ENCODE assay signal across 19 mouse cellular contexts in the genomic region with DNA sequence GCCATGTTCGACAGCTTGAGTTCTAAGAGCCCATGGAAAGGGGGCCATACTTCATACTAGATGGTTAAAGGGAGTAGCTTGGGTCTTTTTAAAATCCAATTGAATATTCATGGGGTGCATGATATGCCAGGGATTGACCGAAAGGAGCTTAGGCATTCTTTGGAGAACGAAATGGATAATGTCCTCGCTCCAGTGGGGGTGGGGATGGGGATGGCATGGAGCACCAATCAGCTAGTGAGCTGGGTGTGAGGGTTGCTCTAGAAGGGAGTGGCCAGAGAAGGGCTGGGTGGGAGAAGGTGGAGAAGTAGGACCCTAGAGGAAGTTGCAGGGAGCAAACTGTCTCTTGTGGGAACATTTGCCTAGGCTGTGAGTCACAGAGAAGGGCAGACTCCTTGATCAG.
DNase-seq lines count a peak whose midpoint lies in the region; ATAC-seq and TF ChIP-seq lines count a peak whose summit lies in the region.
"Had no signal": no experiment of that assay in that cellular context is flagged by ENCODE, and none has a peak within 500 bp of the region (broad histone marks: within the 10 kb centered on the region; RNA-seq: fewer than 3 reads in every experiment).

No protein-coding gene starts in this region.

- H3K9ac ChIP-seq in hindbrain, embryonic 14.5 days, result no peak overlapping the region
- H3K9ac ChIP-seq in midbrain, embryonic 14.5 days (replicated peaks; ENCODE audit: low read length), result no peak overlapping the region
- H3K9ac ChIP-seq: heart, embryonic 13.5 days had no signal

- TF ChIP-seq CTCF in brain, embryonic 14.5 days (IDR thresholded peaks at IDR 0.05; ENCODE audit: borderline replicate concordance, extremely low read depth, insufficient read depth, insufficient read length), result no peak

- no peak overlapping the region for H3K4me2 ChIP-seq in hindbrain, embryonic 14.5 days (replicated peaks)
- no peak overlapping the region for H3K4me2 ChIP-seq in midbrain, embryonic 14.5 days (ENCODE audit: low read length)
- H3K4me2 ChIP-seq: heart, embryonic 13.5 days had no signal

- no peak for ATAC-seq in hindbrain, embryonic 14.5 days (ENCODE audit: low FRiP score)
- no peak for ATAC-seq in midbrain, embryonic 14.5 days (ENCODE audit: low FRiP score, low TSS enrichment)
- ATAC-seq: activated CD4-positive, CD25-positive, alpha-beta regulatory T cell, adult 4 months; CD4-positive, CD25-positive, alpha-beta regulatory T cell, adult 4 months; Patski had no signal

- H3K27ac ChIP-seq in hindbrain, embryonic 14.5 days, result peak overlapping the region; percentile 91
- H3K27ac ChIP-seq in midbrain, embryonic 14.5 days (replicated peaks; ENCODE audit: low read depth, low read length), result peak overlapping the region; percentile 90
- H3K27ac ChIP-seq: heart, embryonic 13.5 days; kidney, postnatal 0 days had no signal

- no peaks in the 10 kb centered on the region for H3K36me3 ChIP-seq in hindbrain, embryonic 14.5 days (replicated peaks; ENCODE audit: control insufficient read depth, insufficient read depth)
- peaks cover 11% of the 10 kb centered on the region; the same call in 1 of the 2 replicates for H3K36me3 ChIP-seq in midbrain, embryonic 14.5 days (ENCODE audit: control insufficient read depth, insufficient read depth, low read length)
- H3K36me3 ChIP-seq: heart, embryonic 13.5 days had no signal

- DNase-seq in cerebellum, postnatal 10 days, result peak; percentile 65 to 72
- no peak for DNase-seq in cerebellum, adult 9-10 months
- DNase-seq in brain, embryonic 14.5 days (ENCODE audit: low read depth), result peak; percentile 52
- no peak for DNase-seq in hindbrain, embryonic 14.5 days (ENCODE audit: low spot score)
- peak; percentile 45 for DNase-seq in midbrain, embryonic 14.5 days
- no peak for DNase-seq in kidney, adult 11 months
- DNase-seq in left cerebral cortex, adult 9 months (ENCODE audit: low spot score in 2 of 2), result no peak
- DNase-seq in T-cell, adult 2 months (ENCODE audit: low spot score), result no peak
- DNase-seq: adrenal gland, postnatal 14 days; heart, adult 18-20 months; liver; lung, postnatal 10 days; right cerebral cortex, postnatal 25 days; thymus, postnatal 4 days had no signal

- peaks cover 76% of the 10 kb centered on the region for H3K4me1 ChIP-seq in hindbrain, embryonic 14.5 days (replicated peaks; ENCODE audit: control insufficient read depth, insufficient read depth, low read length)
- peaks cover 87% of the 10 kb centered on the region for H3K4me1 ChIP-seq in midbrain, embryonic 14.5 days (ENCODE audit: control insufficient read depth, insufficient read depth, low read length)

- no peak overlapping the region for H3K4me3 ChIP-seq in hindbrain, embryonic 14.5 days (replicated peaks; ENCODE audit: low read length)
- no peak overlapping the region for H3K4me3 ChIP-seq in midbrain, embryonic 14.5 days (replicated peaks; ENCODE audit: low read depth, low read length)
- H3K4me3 ChIP-seq: heart, embryonic 13.5 days had no signal

- no peaks in the 10 kb centered on the region for H3K27me3 ChIP-seq in hindbrain, embryonic 14.5 days (ENCODE audit: control insufficient read depth, insufficient read depth, low read length)
- H3K27me3 ChIP-seq in midbrain, embryonic 14.5 days (ENCODE audit: control insufficient read depth, insufficient read depth, low read length), result no peaks in the 10 kb centered on the region

- no peaks in the 10 kb centered on the region for H3K9me3 ChIP-seq in hindbrain, embryonic 14.5 days (ENCODE audit: control insufficient read depth, low read length)
- no peaks in the 10 kb centered on the region for H3K9me3 ChIP-seq in midbrain, embryonic 14.5 days (ENCODE audit: control insufficient read depth, low read length)
- H3K9me3 ChIP-seq: heart, embryonic 13.5 days had no signal

- 34% methylated on average over 4 of the region's 4 CpGs for WGBS in hindbrain, embryonic 14.5 days
- WGBS in midbrain, embryonic 14.5 days, result 14% methylated on average over 4 of the region's 4 CpGs

- TF ChIP-seq POLR2A in brain, embryonic 14.5 days (IDR thresholded peaks at IDR 0.05; ENCODE audit: borderline replicate concordance, extremely low read depth, insufficient read depth, insufficient read length, poor library complexity, severe bottlenecking), result no peak

Comparison
In these comparisons a context has a peak if more than half of its experiments do, and no peak if none do; other contexts are left out.
1. DNase-seq: peak in cerebellum, postnatal 10 days (2 of 2), brain, embryonic 14.5 days (single experiment) and midbrain, embryonic 14.5 days (single experiment); none in cerebellum, adult 9-10 months (single experiment), hindbrain, embryonic 14.5 days (single experiment), kidney, adult 11 months (single experiment), left cerebral cortex, adult 9 months (0 of 2) and T-cell, adult 2 months (single experiment).